Mouse (Mus musculus): Measurements from ENCODE around the gene Sgk1. TPM values are rescaled to one million over a fixed set of nuclear protein-coding genes. Genes with fewer than 3 reads are reported as not detected.

The Sgk1 gene
- polyA plus RNA-seq, 1 experiment from 2014 or later = 22.2 TPM

GRCm38 (mm10) chr10:21998503-21999180 is 116.7 kb downstream of the Sgk1 start:
- no peak for ATAC-seq (ENCODE audit: insufficient number of reproducible peaks, insufficient read depth, low FRiP score, low read depth)
- Histone ChIP-seq H3K9me3 (ENCODE audit: control insufficient read depth, low read depth, low read length) (no peaks in the 10 kb centered on the region), H3K9ac (replicated peaks; ENCODE audit: low read depth, low read length) (no peak overlapping the region; the same call in 1 of the 2 replicates), H3K27me3 (ENCODE audit: control insufficient read depth, insufficient read depth, low read length) (no peaks in the 10 kb centered on the region), H3K27ac (ENCODE audit: low read length) (no peak overlapping the region), H3K4me3 (ENCODE audit: low read depth, low read length) (no peak overlapping the region), H3K36me3 (ENCODE audit: control insufficient read depth, insufficient read depth, low read length) (peaks cover 4% of the 10 kb centered on the region; the same call in 1 of the 2 replicates), H3K4me2 (replicated peaks; ENCODE audit: low read depth, low read length) (0 out of 2 replicates have a peak overlapping the region, but pooled peaks have one; percentile 15), H3K4me1 (ENCODE audit: control insufficient read depth, insufficient read depth, low read length) (no peaks in the 10 kb centered on the region)
- WGBS = 77% methylated on average over 28 of the region's 28 CpGs

- Histone ChIP-seq H3K4me1 (ENCODE audit: control insufficient read depth, insufficient read depth, low read length) (no peaks in the 10 kb centered on the region), H3K36me3 (ENCODE audit: control insufficient read depth, insufficient read depth, low read length) (peaks cover 4% of the 10 kb centered on the region; the same call in 1 of the 2 replicates), H3K27ac (ENCODE audit: low read length) (no peak overlapping the region), H3K9me3 (ENCODE audit: control insufficient read depth, low read depth, low read length) (no peaks in the 10 kb centered on the region), H3K4me2 (replicated peaks; ENCODE audit: low read depth, low read length) (no peak overlapping the region), H3K4me3 (ENCODE audit: low read depth, low read length) (no peak overlapping the region), H3K27me3 (ENCODE audit: control insufficient read depth, insufficient read depth, low read length) (no peaks in the 10 kb centered on the region), H3K9ac (replicated peaks; ENCODE audit: low read depth, low read length) (no peak overlapping the region)
- 0 out of 2 replicates have a peak, but pooled peaks have one; percentile 10 for ATAC-seq (ENCODE audit: insufficient number of reproducible peaks, insufficient read depth, low FRiP score, low read depth)
- WGBS = 62% methylated on average over 10 of the region's 10 CpGs
Measured at GRCm38 (mm10) chr10:22000491-22001306, 118.7 kb downstream of the Sgk1 start.

- no peak for ATAC-seq (ENCODE audit: insufficient number of reproducible peaks, insufficient read depth, low FRiP score, low read depth)
Measured at GRCm38 (mm10) chr10:22001621-22002020, 119.6 kb downstream of the Sgk1 start.

GRCm38 (mm10) chr10:22004763-22005162 is 122.8 kb downstream of the Sgk1 start:
- H3K4me3 ChIP-seq (ENCODE audit: low read depth, low read length) = no peak overlapping the region
- no peak for ATAC-seq (ENCODE audit: insufficient number of reproducible peaks, insufficient read depth, low FRiP score, low read depth)
- 67% methylated on average over 5 of the region's 5 CpGs for WGBS

More at GRCm38 (mm10) chr10:22001621-22002020, 119.6 kb downstream of the Sgk1 start:
- H3K4me3 ChIP-seq (ENCODE audit: low read depth, low read length) = no peak overlapping the region
- H3K9me3 ChIP-seq (ENCODE audit: control insufficient read depth, low read depth, low read length) = no peaks in the 10 kb centered on the region
- H3K4me2 ChIP-seq (replicated peaks; ENCODE audit: low read depth, low read length) = no peak overlapping the region
- H3K9ac ChIP-seq (replicated peaks; ENCODE audit: low read depth, low read length) = no peak overlapping the region
- no peaks in the 10 kb centered on the region for H3K27me3 ChIP-seq (ENCODE audit: control insufficient read depth, insufficient read depth, low read length)
- no peak overlapping the region for H3K27ac ChIP-seq (ENCODE audit: low read length)
- peaks cover 4% of the 10 kb centered on the region; the same call in 1 of the 2 replicates for H3K36me3 ChIP-seq (ENCODE audit: control insufficient read depth, insufficient read depth, low read length)
- no peaks in the 10 kb centered on the region for H3K4me1 ChIP-seq (ENCODE audit: control insufficient read depth, insufficient read depth, low read length)
- WGBS = 83% methylated on average over 3 of the region's 5 CpGs

GRCm38 (mm10) chr10:22007160-22007801 is 125.3 kb downstream of the Sgk1 start:
- no peak overlapping the region for H3K27ac ChIP-seq (ENCODE audit: low read length)
- ATAC-seq (ENCODE audit: insufficient number of reproducible peaks, insufficient read depth, low FRiP score, low read depth) = no peak
- no peaks in the 10 kb centered on the region for H3K9me3 ChIP-seq (ENCODE audit: control insufficient read depth, low read depth, low read length)
- no peak overlapping the region for H3K4me3 ChIP-seq (ENCODE audit: low read depth, low read length)
- no peaks in the 10 kb centered on the region for H3K27me3 ChIP-seq (ENCODE audit: control insufficient read depth, insufficient read depth, low read length)
- no peak overlapping the region for H3K9ac ChIP-seq (replicated peaks; ENCODE audit: low read depth, low read length)
- H3K36me3 ChIP-seq (ENCODE audit: control insufficient read depth, insufficient read depth, low read length) = no peaks in the 10 kb centered on the region
- no peaks in the 10 kb centered on the region for H3K4me1 ChIP-seq (ENCODE audit: control insufficient read depth, insufficient read depth, low read length)
- 87% methylated on average over 10 of the region's 10 CpGs for WGBS
- H3K4me2 ChIP-seq (replicated peaks; ENCODE audit: low read depth, low read length) = no peak overlapping the region

More at GRCm38 (mm10) chr10:22004763-22005162, 122.8 kb downstream of the Sgk1 start:
- Histone ChIP-seq H3K27me3 (ENCODE audit: control insufficient read depth, insufficient read depth, low read length) (no peaks in the 10 kb centered on the region), H3K4me2 (replicated peaks; ENCODE audit: low read depth, low read length) (no peak overlapping the region), H3K9ac (replicated peaks; ENCODE audit: low read depth, low read length) (no peak overlapping the region), H3K4me1 (ENCODE audit: control insufficient read depth, insufficient read depth, low read length) (no peaks in the 10 kb centered on the region), H3K9me3 (ENCODE audit: control insufficient read depth, low read depth, low read length) (no peaks in the 10 kb centered on the region), H3K27ac (ENCODE audit: low read length) (no peak overlapping the region), H3K36me3 (ENCODE audit: control insufficient read depth, insufficient read depth, low read length) (no peaks in the 10 kb centered on the region)

- Histone ChIP-seq H3K9ac (replicated peaks; ENCODE audit: low read depth, low read length) (no peak overlapping the region), H3K4me2 (replicated peaks; ENCODE audit: low read depth, low read length) (no peak overlapping the region), H3K36me3 (ENCODE audit: control insufficient read depth, insufficient read depth, low read length) (no peaks in the 10 kb centered on the region), H3K27me3 (ENCODE audit: control insufficient read depth, insufficient read depth, low read length) (no peaks in the 10 kb centered on the region), H3K4me1 (ENCODE audit: control insufficient read depth, insufficient read depth, low read length) (no peaks in the 10 kb centered on the region), H3K9me3 (ENCODE audit: control insufficient read depth, low read depth, low read length) (no peaks in the 10 kb centered on the region), H3K4me3 (ENCODE audit: low read depth, low read length) (no peak overlapping the region), H3K27ac (ENCODE audit: low read length) (no peak overlapping the region)
- 43% methylated on average over 4 of the region's 4 CpGs for WGBS
- no peak for ATAC-seq (ENCODE audit: insufficient number of reproducible peaks, insufficient read depth, low FRiP score, low read depth)
Measured at GRCm38 (mm10) chr10:22007802-22008172, 125.8 kb downstream of the Sgk1 start.

GRCm38 (mm10) chr10:22010088-22010818 is 128.3 kb downstream of the Sgk1 start:
- no peaks in the 10 kb centered on the region for H3K9me3 ChIP-seq (ENCODE audit: control insufficient read depth, low read depth, low read length)
- no peak overlapping the region for H3K4me3 ChIP-seq (ENCODE audit: low read depth, low read length)
- ATAC-seq (ENCODE audit: insufficient number of reproducible peaks, insufficient read depth, low FRiP score, low read depth) = no peak
- no peaks in the 10 kb centered on the region for H3K36me3 ChIP-seq (ENCODE audit: control insufficient read depth, insufficient read depth, low read length)
- H3K27me3 ChIP-seq (ENCODE audit: control insufficient read depth, insufficient read depth, low read length) = no peaks in the 10 kb centered on the region
- H3K27ac ChIP-seq (ENCODE audit: low read length) = no peak overlapping the region
- WGBS = 38% methylated on average over 19 of the region's 19 CpGs
- H3K4me2 ChIP-seq (replicated peaks; ENCODE audit: low read depth, low read length) = no peak overlapping the region
- H3K9ac ChIP-seq (replicated peaks; ENCODE audit: low read depth, low read length) = no peak overlapping the region
- H3K4me1 ChIP-seq (ENCODE audit: control insufficient read depth, insufficient read depth, low read length) = no peaks in the 10 kb centered on the region
